Mouse (Mus musculus) Muller cell, postnatal 12 days (primary cell): ENCODE measurements around the gene Coro1a.
"Not testable (repeated sequence)": the region's sequence is repeated elsewhere in the genome, so short reads cannot be mapped to it uniquely, and the experiment has no call there.

Experiments
- DNase-seq: peaks from one replicate; pipeline ENCODE4 v3.0.0-alpha.2; 2015; ENCODE audit errors: inconsistent ontology term

Coro1a gene

GRCm38 (mm10) chr7:126707442-126708174, at the start of gene Coro1a:
TSS of gene Coro1a (minus strand) at chr7:126707787.
- DNase-seq, result no peak

DNA sequence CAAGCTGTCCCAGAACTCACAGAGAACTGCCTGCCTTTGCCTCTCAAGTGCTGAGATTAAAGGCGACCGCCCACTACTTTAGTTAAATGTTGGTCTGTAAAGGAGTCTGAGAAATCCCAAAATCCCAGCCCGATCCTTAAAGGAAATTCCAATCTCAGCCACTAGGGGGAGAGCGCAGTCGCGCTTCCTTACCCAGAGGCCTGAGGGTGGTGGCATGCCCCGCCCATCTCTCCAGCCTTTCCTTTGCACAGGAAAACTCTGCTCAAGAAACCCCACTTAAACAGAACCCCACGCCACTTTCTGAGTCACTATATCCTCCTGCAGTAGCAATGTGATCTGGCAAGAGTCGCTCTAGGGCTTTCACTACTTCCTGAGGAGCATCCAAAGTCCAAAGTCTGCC, 47.3 kb upstream of the Coro1a start:
- peak; percentile 67 for DNase-seq

GRCm38 (mm10) chr7:126749582-126750343, 42.2 kb upstream of the Coro1a start:
- DNase-seq, result no peak

GRCm38 (mm10) chr7:126748824-126749223, 41.2 kb upstream of the Coro1a start:
- no peak for DNase-seq

GRCm38 (mm10) chr7:126746798-126747197, 39.2 kb upstream of the Coro1a start:
- DNase-seq, result no peak

DNA sequence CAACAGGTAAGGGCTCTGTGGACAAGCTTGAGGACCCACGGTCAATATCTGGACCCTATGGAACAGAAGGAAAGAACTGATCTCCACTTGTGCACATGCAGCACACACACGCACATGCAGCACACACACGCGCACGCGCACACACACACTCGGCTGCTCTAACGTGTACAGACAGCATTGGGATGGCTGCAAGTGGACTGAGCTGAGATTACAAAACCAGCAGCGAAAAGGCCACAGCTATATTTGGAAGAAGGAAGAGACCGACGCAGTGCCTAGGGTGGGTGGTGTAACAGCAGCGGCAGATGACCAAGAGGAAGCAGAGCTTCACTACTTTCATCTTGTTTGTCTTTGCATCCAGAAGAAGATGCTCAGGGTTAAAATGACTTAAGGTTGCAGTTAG, 38.5 kb upstream of the Coro1a start:
- no peak for DNase-seq

- DNase-seq, result no peak
Measured at GRCm38 (mm10) chr7:126741964-126742482, 34.4 kb upstream of the Coro1a start.

- no peak for DNase-seq
Measured at GRCm38 (mm10) chr7:126741452-126741851, 33.9 kb upstream of the Coro1a start.

- DNase-seq, result no peak
Measured at GRCm38 (mm10) chr7:126740977-126741376, 33.4 kb upstream of the Coro1a start.

GRCm38 (mm10) chr7:126740132-126740735, 32.6 kb upstream of the Coro1a start:
- peak; percentile 13 for DNase-seq

DNA sequence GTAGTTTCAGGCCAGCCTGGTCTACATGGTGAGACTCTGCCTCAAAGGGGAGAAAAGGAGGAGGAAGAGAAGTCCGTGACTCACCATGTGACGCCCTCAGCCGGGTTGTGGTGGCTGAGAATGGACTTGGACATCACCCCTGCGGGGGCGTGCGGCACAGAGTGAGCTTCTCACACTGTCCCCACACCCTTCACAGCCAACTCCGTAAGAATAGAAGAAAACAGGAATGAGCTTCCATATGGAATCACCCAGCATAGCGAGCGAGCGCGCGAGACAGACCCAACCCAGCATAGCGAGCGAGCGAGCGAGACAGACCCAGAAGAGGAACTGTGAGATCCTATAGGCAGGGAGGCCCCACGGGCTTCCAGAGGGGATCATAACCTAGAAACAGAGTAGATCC, 32.0 kb upstream of the Coro1a start:
- peak; percentile 24 for DNase-seq

DNA sequence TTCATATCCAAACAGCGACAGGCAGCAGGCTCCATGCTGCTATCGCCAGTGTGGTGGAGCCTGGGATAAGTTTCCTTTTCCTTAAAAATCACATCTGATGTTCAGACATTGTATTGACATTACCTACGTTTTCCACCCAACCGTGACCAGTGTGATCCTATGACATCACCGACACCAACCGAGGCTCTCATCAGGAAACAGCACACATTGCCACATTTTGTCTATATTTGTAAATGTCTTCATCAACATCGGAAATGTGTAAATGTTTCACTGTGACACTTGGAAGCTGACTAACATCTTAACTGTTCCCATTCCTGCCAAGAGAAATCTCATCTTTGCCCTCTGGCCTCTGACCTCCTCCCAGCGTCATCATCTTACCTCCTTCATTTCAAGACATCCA, 28.5 kb upstream of the Coro1a start:
- no peak for DNase-seq

- not testable (repeated sequence) for DNase-seq
Measured at GRCm38 (mm10) chr7:126730256-126730789, 22.7 kb upstream of the Coro1a start.

GRCm38 (mm10) chr7:126725667-126726066, 18.1 kb upstream of the Coro1a start:
- DNase-seq, result no peak

- no peak for DNase-seq
Measured at GRCm38 (mm10) chr7:126725077-126725476, 17.5 kb upstream of the Coro1a start.

GRCm38 (mm10) chr7:126721635-126722034, 14.0 kb upstream of the Coro1a start:
- no peak for DNase-seq

- DNase-seq, result no peak
Measured at GRCm38 (mm10) chr7:126718787-126719337, 11.3 kb upstream of the Coro1a start.

DNA sequence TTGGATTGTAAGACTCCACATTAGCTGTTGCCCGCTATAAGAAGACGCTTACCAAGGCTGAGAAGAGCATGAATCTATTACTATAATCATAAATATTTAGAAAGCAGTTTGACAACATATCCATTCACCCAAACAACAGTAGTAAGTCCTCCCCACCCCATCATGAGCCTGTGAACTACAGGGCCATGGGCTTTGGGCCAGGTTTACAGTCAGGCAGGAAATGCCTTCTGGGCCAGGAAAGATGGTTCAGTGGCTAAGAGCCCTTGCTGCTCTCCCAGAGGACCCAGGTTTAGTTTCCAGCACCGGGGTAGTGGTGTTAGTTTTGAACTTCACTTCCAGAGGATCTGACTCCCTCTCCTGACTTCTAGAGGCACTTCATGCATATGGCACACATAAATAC, 10.0 kb upstream of the Coro1a start:
- no peak for DNase-seq

DNA sequence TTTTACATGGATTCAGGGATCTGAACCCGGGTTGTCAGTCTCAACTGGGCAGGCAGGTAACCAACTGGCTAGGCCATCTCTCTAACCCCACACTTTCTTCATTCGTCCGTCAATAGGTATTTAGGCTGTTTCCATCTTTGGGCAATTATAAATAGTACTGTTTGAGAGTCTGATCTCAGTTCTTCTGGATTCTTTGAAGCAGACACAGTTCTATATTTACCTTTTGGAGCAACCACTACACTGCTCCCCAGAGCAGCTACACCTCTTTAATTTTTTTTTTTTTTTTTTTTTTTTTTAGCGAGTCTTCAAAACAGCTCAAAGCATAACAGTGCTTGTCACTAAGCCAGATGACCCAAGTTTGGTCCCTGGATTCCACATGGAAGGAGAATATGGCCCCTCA, 8.1 kb upstream of the Coro1a start:
- DNase-seq, result no peak

DNA sequence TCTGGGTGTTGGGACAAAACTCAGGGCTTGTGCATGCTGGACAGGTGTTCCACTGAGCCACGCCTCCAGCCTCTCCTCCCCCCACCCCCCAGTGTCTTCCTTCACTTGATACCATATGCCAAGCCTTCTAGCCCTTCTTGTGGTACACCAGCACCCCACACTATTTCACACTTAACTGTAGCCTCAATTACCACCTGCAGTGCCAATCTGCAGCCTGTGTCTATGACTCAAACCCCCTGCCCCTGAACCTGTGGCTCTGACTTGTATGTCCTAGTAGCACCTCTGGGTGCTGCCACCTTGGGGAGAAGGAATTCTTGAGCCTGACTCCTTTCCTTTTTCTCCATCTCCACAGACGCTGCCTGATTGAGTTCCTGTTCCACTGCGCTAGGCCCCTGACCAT, 4.3 kb upstream of the Coro1a start:
- no peak for DNase-seq

- DNase-seq, result no peak
Measured at GRCm38 (mm10) chr7:126710266-126710665, 2.7 kb upstream of the Coro1a start.
